8 mouse cellular contexts compared by ENCODE assay signal in the genomic region with DNA sequence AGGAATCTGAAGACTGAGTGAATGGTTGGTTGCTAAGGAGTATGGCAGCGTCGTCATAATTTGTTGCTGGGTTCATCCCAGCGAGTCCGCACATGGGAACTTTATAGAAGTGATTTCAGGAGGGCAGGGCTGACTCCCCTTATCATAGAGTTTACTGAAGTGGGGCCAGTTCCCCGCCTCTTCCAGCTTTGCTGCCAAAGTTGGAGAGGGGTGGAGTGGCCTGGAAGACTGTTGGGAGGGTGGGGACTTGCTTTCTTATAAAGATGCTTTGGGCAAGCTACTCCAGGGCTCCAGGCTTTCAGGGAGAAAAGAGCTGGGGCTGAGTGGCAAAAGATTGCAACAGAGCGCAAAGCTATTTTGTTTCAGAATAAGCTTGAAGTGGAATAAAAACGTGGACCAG. TPM values are rescaled to one million over a fixed set of nuclear protein-coding genes. Genes with fewer than 3 reads are reported as not detected.
A peak's percentile ranks its signal among the peaks of the same experiment; 100 is the strongest.
DNase-seq lines count a peak whose midpoint lies in the region; ATAC-seq and TF ChIP-seq lines count a peak whose summit lies in the region.

No protein-coding gene starts in this region.

- peak; percentile 16 for DNase-seq in cerebellum, adult 9-11 months
- no peak for DNase-seq in cerebellum, postnatal 4 days (ENCODE audit: low spot score in 2 of 2)
- peak; percentile 4 for DNase-seq in gastrocnemius, adult 18-20 months (ENCODE audit: low spot score)
- no peak for DNase-seq in liver, embryonic 13.5 days

- H3K27ac ChIP-seq in hindbrain, embryonic 13.5 days, result no peak overlapping the region
- no peak overlapping the region for H3K27ac ChIP-seq in liver, embryonic 13.5 days
- no peak overlapping the region for H3K27ac ChIP-seq in olfactory bulb, adult 2 months (ENCODE audit: insufficient read depth, low read depth, low read length)

- ATAC-seq in hindbrain, embryonic 13.5 days (ENCODE audit: low FRiP score), result no peak
- no peak for ATAC-seq in liver, embryonic 13.5 days (ENCODE audit: low read depth)
- no peak for ATAC-seq in CD4-positive, CD25-positive, alpha-beta regulatory T cell, adult 4 months
- no peak for ATAC-seq in frontal cortex, adult (ENCODE audit: low TSS enrichment)

- H3K9ac ChIP-seq in hindbrain, embryonic 13.5 days, result no peak overlapping the region
- no peak overlapping the region for H3K9ac ChIP-seq in liver, embryonic 13.5 days

- peak overlapping the region; percentile 97 for H3K4me2 ChIP-seq in hindbrain, embryonic 13.5 days
- H3K4me2 ChIP-seq in liver, embryonic 13.5 days, result peak overlapping the region; percentile 62; the same call in 1 of the 2 replicates

- H3K36me3 ChIP-seq in hindbrain, embryonic 13.5 days, result no peaks in the 10 kb centered on the region
- H3K36me3 ChIP-seq in liver, embryonic 13.5 days, result no peaks in the 10 kb centered on the region

- no peaks in the 10 kb centered on the region for H3K9me3 ChIP-seq in hindbrain, embryonic 13.5 days
- no peaks in the 10 kb centered on the region for H3K9me3 ChIP-seq in liver, embryonic 13.5 days (replicated peaks)

- H3K4me1 ChIP-seq in hindbrain, embryonic 13.5 days (replicated peaks), result peaks cover 12% of the 10 kb centered on the region
- no peaks in the 10 kb centered on the region for H3K4me1 ChIP-seq in liver, embryonic 13.5 days (replicated peaks)
- peaks cover 12% of the 10 kb centered on the region for H3K4me1 ChIP-seq in olfactory bulb, adult 2 months (ENCODE audit: control insufficient read depth, insufficient read depth, low read length)

- 44% methylated on average over 7 of the region's 7 CpGs for WGBS in hindbrain, embryonic 13.5 days
- 34% methylated on average over 7 of the region's 7 CpGs for WGBS in liver, embryonic 13.5 days (ENCODE audit: insufficient replicate concordance)
- 24% methylated on average over 7 of the region's 7 CpGs for WGBS in olfactory bulb, adult 2 months

- H3K4me3 ChIP-seq in hindbrain, embryonic 13.5 days, result peak overlapping the region; percentile 59
- no peak overlapping the region for H3K4me3 ChIP-seq in liver, embryonic 13.5 days (replicated peaks)
- peak overlapping the region; percentile 57; the same call in 1 of the 2 replicates for H3K4me3 ChIP-seq in olfactory bulb, adult 2 months (ENCODE audit: insufficient read depth, low read depth, low read length)

- no peak for TF ChIP-seq POLR2A in olfactory bulb, adult 2 months (IDR thresholded peaks at IDR 0.05; ENCODE audit: insufficient read depth, low read depth, low read length)

- TF ChIP-seq CTCF in olfactory bulb, adult 2 months (IDR thresholded peaks at IDR 0.05; ENCODE audit: insufficient read depth, low read depth, low read length), result no peak

- peaks cover 41% of the 10 kb centered on the region for H3K27me3 ChIP-seq in hindbrain, embryonic 13.5 days
- no peaks in the 10 kb centered on the region for H3K27me3 ChIP-seq in liver, embryonic 13.5 days

RNA-seq across cellular contexts. Expression of gene Adamtsl1, which starts 0.7 kb away (rescaled TPM):
- total RNA-seq in gastrocnemius, adult 18-20 months (2021), result 1 to 10 TPM; 3.2 to 5.6 TPM
- 11.6 and 12.0 TPM in 2 replicates for polyA plus RNA-seq in hindbrain, embryonic 13.5 days (2015; fragmentation: Nextera tagmentation; extraction: Ambion mirVana)
- 0.73 and 0.89 TPM in 2 replicates for polyA plus RNA-seq in liver, embryonic 13.5 days (2015; fragmentation: Nextera tagmentation; extraction: Ambion mirVana)
- polyA plus RNA-seq in olfactory bulb, adult 2 months (2012; ENCODE audit: insufficient read depth, insufficient read length, low replicate concordance, missing spikeins), result not detected in 2 replicates
- not detected for polyA plus RNA-seq in CD4-positive, CD25-positive, alpha-beta regulatory T cell, adult 4 months (2017; shearing (Covaris generic))

Comparison
In these comparisons a context has a peak if more than half of its experiments do, and no peak if none do; other contexts are left out.
1. DNase-seq: peak in cerebellum, adult 9-11 months (single experiment) and gastrocnemius, adult 18-20 months (single experiment); none in cerebellum, postnatal 4 days (0 of 2) and liver, embryonic 13.5 days (single experiment).